Mouse (Mus musculus) kidney, postnatal 10 days (tissue): ENCODE measurements at regions not wholly inside any gene's neighbourhood (a gene's known extent, or its start where the extent isn't known, plus 50 kb on each side); places are given as distances from the start of the nearest gene placed in this dataset.
A peak's percentile ranks its signal among the peaks of the same experiment; 100 is the strongest.
"Not testable (repeated sequence)": the region's sequence is repeated elsewhere in the genome, so short reads cannot be mapped to it uniquely, and the experiment has no call there.

Source experiments
- DNase-seq: peaks from one replicate; pipeline ENCODE4 v3.0.0; 2021; ENCODE audit warnings: mixed read lengths

GRCm38 (mm10) chr14:58317640-58318039 is 247.3 kb downstream of the Fgf9 start:
- no peak for DNase-seq

- DNase-seq = peak; percentile 22
These were observed 246.9 kb downstream of the Fgf9 start for GRCm38 (mm10) chr14:58317231-58317630.

DNA sequence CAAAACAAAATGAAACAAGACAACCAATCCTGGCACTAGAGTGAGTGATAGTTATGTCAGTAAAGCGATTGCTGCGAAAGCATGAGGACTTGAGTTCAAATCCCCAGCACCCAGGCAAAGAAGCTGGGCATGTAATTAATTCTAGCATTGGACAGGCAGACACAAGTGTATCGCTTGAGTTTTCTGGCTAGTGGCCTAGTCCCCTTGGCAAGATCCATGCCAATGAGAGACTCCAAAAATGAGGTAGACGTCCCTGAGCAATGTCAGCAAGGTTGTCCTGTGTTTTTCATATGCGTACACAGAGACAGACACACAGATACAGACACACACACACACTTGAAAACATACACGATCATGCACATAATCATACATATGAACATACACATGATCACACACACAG is 237.3 kb downstream of the Fgf9 start:
- no peak for DNase-seq

DNA sequence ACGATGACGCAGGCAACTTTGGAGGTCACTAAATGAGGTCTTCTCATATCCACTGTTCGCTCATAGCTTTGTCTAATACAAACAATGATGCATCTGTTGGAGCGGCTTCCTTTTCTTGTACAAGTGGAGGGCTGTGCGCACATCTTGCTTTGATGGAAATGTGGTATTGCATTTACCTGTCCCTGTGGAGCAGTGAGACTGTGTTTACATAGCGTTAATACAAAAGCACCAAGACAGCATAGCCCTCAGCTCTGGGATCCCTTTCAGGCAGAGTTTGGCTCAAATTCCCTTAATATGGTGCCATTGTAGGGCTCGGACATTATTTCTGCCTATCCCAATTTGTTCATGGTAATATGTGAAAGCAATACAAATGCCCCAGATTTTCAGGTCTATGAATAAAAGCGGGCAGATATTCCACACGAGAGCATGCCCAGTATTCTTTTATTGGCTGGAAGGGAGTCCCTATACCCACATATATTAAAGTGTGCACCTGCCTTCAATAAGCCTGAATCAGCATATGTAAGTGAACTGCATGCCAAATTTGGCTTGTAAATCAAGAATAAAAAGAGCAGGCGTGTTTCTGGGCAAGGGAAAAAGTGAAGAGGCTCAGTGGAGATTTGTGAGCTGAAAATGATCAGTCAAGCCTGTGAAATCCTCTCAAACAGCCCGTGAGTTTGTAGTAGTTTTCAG is 236.6 kb downstream of the Fgf9 start:
- DNase-seq = no peak

DNA sequence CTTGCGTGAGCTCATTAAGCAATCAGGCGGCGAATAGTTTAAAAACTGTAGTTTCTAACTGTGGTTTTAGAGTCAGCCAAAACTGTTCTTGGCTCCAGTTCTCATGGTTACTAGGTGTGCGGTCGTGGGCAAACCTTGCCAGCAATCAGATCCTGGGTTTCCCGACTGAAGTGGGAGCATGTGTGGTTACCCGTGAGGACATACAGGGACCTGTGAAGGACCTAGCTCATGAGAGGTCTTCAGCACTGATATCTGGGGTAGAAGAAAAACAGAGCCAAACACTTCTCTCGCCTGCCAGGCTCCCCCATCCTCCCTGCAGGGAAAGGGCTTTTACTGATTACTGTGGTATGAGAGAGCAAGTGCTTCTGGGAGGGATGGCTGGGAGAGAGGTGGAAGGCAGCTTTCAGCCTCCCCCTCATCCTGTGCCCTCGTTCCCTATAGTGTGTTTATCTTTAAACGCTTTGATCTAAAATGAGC is 230.1 kb downstream of the Fgf9 start:
- DNase-seq = no peak

- DNase-seq = peak; percentile 40
These were observed 215.7 kb downstream of the Fgf9 start for GRCm38 (mm10) chr14:58286007-58286525.

DNA sequence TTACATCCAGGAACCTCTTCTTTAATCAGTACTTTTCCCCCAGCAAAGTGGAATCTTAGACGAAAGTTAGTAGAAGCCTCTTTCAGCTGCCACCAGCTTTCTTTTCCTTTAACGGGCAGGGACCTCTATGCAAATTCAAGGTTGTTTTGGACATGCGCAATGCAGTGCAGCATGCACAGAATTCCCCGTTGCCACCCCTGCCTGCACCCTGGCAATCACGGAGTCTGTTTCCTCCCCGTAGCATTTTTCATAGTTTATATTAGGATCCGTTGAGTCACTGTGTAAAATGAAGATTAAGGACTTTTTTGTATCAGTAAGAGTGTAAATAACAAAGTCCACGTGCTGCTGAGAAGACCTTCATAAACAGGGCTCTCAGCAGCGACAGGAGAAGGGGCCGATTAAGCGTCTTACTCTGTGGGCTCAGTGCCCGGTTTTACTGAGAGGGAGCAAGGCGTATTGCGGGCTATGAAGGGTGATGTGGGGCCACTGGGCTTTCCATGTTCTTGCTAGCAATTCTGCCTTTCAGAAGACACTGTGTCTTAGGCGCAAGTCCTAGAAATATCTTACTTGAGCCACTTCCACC is 212.5 kb downstream of the Fgf9 start:
- DNase-seq = peak; percentile 17

- no peak for DNase-seq
These were observed 211.9 kb downstream of the Fgf9 start for GRCm38 (mm10) chr14:58282264-58282663.

DNA sequence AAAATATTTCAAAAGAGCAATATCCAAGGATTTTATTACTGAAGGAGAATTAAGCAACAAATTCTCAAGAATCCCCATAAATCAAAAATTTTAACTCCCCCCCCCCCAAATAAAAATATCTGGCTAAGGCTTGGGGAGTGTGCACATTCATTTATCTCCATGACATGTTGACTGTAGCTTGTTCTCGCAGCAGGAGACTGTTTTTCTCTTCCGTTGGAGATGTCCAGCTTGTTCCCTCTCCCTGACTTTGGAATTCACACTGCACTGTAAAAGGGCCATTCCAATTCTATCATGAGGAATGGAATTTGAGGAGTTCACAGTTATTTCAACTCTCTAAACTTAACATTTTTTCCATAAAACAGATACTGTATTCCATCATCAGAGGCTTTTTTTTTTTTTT is 204.1 kb downstream of the Fgf9 start:
- DNase-seq = not testable (repeated sequence)

DNA sequence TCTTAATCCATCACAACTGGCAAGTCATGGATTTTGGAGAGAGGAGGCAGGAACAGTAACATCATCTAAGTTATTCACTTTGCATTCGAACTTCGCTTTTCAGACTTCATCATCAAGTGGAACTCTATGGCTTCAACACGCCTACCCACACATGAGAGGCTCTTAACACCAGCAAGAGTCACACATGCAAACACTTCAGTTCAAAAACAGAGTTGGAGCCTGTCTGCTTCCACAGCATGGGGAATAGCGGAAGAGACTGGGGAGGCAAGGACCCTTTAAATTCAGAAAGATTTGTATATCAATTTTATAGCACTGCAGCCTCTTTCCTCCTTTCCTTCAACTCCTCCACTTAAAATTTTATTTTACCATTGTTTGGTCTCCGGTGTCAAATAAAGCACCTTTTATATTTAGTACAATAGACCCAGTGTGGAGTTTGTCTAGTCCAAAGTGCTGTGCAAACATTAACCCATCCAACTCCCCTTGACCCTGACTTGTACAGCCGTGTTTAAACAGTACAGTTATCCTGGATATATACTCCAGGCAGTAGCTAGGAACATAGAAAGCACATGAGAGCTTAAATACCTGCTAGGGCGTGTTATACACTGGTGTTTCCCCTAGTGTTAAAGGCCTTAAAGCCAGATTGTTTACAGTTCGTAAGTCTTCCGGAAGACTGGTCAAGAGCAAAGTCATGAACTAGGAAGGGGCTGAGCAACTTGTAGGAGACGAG is 203.5 kb downstream of the Fgf9 start:
- no peak for DNase-seq

DNA sequence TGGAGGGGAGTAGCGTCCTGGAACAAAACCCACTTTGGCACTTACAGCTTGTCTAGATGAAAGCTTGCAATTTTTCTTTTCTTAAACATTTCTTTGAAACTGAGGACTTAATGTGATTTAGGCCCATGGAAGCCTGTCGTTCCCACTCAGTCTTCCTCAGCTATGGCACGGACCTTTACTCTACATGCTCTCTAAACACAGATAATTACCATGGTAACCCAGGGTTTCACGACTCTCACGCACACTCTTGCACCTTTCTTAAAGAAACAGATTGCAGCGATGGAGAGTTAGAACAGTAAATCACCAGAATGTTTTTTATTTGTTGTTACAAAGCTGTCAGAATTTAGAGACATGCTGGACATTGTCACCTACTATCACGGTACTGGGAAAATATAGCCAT is 195.0 kb downstream of the Fgf9 start:
- DNase-seq = no peak

- DNase-seq = no peak
These were observed 194.1 kb downstream of the Fgf9 start for GRCm38 (mm10) chr14:58264401-58264800.

DNA sequence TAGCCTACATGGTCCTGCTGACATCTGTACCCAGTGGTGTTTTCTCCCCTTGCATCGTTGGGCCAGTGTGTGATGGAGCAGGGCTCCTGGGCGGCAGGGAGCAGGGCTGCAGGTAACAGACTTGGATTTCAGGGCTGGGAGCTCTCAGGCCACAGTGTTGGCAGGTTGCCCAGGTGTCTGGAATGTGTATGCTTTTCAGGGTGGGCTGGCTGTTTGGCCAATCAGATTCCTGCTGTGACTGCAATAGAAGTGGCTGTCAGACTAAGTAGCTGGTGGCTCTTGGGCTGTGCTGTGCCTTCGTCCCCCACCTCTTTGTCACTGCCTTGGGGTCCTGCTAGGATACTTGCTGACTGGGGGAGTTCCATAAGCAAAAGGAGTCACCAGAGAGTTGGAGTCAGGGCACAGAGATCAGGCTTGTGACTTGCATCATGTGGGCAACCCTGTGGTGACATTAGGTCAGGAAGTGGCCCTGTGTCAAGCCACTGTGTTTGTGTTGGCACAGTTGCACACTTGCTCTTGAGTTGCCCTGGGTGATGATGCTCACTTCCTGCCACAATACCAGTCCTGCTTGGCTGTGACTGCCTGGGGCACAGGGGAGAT is 183.1 kb downstream of the Fgf9 start:
- peak; percentile 92 for DNase-seq

DNA sequence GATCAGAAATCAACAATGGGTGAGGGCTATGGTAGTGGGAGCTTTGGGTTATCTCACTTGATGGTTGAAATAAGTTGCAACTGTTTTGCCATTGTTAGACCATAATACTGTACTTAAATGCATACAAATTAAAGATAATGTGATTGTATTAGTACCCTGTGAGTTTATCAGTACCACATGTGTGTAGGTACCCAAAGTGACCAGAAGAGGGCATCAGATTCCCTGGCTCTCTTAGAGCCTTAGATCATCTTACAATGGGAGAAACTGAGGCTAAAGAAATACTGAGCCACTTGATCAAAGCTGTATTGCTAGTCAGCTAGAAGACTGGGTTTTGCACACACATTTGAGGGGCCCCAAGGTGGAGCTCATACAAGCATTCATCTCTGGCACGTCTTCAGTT is 155.5 kb downstream of the Fgf9 start:
- no peak for DNase-seq

DNA sequence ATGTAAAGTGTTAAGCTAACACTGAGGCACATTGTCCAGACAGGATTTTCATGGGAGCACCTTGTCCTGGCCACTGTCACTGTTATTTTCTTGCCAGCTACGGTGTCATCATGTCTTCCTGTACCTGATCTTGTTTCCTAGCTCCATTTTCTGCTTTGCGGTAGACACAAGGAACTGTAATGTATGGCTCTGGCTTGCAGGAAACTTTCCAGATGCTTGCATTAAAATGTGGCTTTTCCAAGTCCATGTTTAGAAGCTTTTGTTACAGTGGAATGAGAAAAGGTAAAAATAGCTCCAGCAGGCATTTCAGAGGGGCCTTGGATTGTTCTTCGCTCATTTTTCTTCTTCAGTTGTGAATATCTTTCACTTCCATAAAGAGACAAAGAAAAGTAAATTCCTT is 154.1 kb downstream of the Fgf9 start:
- no peak for DNase-seq

DNA sequence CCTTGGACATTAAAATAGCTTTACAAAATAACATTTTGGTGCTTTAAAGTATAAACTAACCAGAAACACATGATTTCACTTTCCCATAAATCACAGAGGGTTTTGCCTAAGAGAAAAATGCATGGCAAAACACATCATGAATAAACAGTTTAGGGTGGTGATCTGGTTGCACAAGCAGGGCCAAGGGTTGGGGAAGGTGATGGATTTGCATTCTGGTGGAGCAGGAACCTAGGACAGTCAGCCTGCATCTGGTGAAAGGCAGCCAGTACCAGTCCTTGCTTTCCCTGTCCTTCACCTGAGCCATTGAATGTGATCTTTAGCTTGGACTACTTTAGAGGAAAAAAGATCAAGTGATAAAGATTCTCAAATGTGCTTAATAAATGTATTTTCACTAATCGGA is 138.1 kb downstream of the Fgf9 start:
- DNase-seq = peak; percentile 42

DNA sequence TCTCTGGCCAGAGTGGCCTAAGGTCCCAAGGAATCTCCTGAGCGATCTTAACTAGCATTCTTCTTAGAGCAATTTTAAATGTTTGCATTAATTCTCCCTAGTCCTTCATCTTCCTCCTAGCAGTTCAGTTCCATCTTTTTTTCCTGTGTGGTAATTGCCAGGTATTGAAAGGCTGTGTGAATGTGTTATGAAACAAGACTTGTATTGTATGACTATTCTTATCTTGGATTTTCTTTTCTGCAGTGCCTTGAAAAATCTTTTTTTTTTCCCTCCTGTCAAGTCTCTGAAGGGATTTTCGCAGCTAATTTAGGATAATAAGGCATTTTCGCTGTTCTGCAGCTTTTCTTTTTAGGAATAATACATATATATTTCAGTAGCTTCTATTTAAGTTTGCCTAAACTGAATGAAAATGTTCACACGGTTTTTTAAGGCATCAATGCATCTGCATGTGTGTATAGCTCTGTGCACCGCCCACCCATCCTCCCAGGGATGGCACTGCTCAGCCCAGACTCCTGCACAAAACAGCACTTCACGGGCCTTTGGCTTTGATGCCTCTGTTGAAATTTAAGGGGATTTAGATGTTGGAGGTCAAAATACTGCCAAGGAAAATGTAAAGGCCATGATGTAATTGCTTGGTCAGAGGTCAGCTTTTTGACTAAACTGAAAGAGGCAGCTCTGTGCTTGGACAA is 132.4 kb downstream of the Fgf9 start:
- DNase-seq = no peak

- no peak for DNase-seq
These were observed 119.6 kb downstream of the Fgf9 start for GRCm38 (mm10) chr14:58189948-58190347.

GRCm38 (mm10) chr14:58182869-58183268 is 112.5 kb downstream of the Fgf9 start:
- no peak for DNase-seq

- no peak for DNase-seq
These were observed 110.4 kb downstream of the Fgf9 start for GRCm38 (mm10) chr14:58180724-58181123.

DNA sequence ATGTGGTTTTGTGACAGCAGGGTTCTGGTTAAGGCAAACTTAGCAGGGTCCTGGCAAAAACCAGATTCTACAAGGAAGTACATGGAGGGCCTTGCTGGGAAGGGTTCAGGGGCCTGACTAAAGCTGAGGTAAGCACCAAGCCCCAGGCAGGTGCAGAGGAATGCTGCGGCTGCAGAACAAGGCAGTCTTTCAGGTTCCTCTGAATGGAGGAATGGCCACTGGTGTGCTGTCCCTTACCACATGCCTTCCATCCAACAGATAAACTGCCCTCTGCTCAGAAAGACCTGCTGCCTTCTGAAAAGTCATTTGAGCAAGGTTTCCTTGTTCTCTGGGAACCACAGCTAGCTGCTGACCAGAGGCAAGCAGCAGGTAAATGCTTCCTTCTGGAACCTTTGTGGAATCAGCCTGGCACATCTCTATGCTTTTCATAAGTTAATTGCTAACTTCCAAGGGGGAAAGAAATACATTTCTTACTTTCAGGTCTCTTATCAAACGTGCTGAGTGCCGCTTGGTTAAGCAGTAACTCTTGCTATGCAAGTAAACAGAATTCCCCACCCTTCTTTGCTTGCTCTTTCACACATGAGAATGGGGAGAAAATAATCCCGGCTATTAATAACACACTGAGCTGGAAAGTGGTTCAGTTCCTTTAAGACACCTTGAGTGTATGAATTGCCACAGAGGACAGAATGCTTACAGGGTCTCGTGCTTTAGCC is 105.5 kb downstream of the Fgf9 start:
- DNase-seq = peak; percentile 45

DNA sequence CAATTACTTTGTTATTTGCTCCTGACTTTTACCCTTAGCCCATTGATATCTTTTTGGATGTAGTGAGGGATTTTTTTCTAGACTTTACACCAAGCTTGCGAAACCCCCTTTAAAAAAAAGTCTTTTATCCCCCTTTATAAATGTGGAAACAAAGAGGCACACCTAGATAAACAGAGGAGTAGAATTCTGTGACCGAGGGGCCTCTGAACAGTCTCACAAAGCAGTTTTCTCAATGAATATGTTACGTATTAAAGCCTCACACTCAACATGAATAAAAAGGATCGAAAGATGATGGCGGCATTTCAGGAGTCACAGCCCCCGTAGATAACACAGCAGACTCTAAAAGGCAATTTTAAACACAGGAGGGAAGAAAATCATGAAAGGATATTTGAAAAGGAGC is 104.2 kb downstream of the Fgf9 start:
- DNase-seq = no peak
